Mouse (Mus musculus) thymus, postnatal 0 days (tissue): ENCODE results near the gene Tmem41b. TPM values are rescaled to one million over a fixed set of nuclear protein-coding genes. Genes with fewer than 3 reads are reported as not detected.

ENCODE experiments used
- DNase-seq: peaks from one replicate; pipeline ENCODE4 v3.0.0-alpha.2; 2015; ENCODE audit warnings: low spot score
- polyA plus RNA-seq: library from polyadenylated mRNA; unstranded; fragments of >200 nt; fragmentation: Nextera tagmentation; extraction: Ambion mirVana; gene quantifications from 2 replicates; pipeline ENCODE4 v1.2.1, GENCODE M21; 2015

Tmem41b gene
- polyA plus RNA-seq, 1 experiment from 2014 or later: 48.8 TPM

DNA sequence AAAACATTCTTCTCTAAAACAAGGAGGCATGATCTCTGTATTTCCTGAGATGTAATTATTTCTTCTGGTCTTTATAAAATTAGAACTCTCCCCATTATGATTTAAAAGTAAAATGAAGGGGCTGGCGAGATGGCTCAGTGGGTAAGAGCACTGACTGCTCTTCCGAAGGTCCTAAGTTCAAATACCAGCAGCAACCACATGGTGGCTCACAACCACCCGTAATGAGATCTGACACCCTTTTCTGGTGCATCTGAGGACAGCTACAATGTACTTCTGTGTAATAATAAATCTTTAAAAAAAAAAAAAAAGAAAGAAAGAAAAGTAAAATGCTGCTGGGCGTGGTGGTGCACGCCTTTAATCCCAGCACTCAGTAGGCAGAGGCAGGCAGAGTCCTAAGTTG lies 9.6 kb downstream of the Tmem41b start:
- peak; percentile 33 for DNase-seq

DNA sequence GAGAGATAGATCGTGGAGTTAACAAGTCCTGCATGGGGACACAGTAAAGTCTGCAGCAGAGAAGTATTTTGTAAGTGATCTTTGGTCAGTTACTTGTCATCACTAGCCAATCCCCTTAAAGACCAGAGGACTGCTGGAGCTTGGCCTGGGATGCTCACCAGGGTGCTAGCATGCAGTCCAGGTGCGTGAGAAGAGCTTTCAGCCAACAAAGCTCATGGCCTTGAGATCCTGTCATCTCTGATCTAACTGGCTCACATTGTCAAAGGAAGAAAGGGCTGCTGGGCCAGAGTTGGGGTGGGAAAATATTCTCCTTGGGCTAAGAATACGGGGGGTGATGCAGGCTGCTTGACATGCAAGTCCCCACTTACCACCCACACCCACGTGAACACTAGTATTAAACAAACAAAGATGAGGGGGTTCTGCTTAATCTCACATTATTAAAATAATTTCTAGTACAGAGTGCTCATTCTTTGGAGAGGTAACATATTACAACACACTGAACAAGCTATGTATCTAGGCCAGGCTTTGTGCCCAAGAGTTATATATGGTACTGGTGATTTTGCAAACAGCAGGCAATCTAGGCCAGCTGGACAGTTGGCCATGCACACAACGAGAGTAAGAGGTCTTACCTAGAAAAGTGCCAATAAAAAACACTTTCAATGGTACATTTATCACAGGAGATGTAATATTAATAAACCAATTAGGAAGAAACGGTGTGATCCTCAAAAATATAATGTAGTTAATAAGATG lies 10.6 kb downstream of the Tmem41b start:
- no peak for DNase-seq

DNA sequence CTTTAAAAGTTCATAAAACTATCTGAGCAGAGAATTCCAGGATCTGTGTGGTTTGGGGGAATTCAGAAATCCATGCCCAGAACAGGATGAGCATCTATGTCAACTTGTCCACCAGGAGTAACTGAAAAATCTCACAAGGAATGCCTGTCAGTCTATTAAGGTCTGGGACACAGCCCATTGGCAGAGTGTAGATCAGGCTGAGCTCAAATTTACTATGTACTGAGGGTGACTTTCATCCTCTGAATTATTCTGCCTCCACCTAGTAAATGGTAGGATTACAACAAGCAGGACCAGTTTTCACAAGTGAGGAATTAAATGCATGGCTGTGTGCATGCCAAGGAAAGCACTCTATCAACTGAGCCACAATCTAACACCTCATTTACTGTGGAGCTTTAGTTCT lies 17.2 kb downstream of the Tmem41b start:
- DNase-seq: no peak

DNA sequence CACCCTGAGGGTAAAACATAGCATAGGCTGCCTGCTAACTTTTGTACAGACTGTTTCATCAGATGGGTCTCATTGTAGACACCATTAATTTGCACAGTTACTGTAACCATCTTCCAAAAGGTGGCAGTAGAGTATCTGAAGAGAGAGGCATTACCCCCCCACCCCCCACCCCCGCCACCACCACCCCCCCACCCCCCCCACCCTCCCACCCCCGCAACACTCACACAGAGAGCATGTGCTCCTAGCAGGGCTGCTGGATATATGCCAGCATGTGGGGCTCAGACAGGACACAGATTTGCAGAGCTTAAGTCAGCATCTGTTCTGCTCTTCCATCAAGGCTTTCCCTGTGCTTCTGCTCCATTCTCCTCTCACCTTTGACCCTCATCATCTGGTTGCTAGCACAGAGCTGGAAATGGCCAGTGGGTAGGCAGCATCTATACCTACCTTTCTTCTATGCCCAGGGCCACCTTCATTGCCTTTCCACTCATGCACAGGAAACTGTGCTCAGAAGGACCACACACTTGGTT lies 17.7 kb downstream of the Tmem41b start:
- DNase-seq: no peak

DNA sequence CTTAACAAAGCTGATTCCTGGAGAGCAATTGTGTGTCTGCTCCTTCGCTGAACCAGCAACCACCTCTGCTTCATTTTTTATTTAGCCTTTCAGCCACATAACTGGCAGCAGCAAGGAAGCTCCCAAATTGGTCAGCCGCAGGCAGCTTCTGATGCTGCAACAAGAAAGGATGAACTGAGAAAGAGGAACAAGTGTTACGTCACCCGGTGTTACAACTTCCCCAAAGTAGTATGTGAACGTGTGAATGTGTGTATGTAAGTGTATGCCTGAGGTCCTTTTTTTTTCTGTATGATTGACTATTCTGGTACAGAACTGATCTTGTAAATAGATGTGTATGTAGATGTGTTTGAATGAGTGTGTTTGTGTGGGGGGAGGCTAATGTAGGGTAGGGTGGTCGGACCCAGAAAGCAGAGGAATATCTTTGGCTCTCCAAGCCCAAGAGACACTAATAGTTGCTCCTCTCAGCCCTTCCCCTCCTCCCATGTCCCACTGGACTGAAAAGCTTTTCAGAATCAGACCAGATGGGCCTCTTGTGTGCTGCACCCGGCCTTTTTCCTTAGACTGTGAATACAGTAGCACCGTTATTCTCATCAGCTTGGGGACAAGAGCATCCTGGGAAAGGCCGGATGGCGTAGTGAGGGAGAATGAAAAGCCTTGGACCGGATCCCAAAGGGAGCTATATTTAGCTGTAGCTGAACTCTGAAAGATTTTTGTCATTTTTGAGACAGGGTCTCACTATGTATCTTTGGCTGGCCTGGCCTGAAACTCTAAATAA lies 18.7 kb downstream of the Tmem41b start:
- DNase-seq: no peak

DNA sequence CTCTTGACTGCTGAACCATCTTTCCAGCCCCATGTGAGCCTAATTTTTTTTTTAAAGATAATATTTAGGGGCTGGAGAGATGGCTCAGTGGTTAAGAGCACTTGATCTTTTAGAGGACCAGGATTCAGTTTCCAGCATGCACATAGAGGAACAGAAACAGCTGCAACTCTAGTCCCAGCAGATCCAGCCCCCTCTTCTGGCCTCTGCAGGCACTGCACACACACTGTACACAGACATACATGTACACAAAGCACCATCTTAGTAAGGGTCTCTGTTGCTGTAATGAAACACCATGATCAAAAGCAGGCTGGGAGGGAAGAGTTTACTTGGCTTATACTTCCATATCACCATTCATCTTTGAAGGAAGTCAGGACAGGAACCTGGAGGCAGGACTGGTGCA lies 21.1 kb downstream of the Tmem41b start:
- DNase-seq: no peak

DNA sequence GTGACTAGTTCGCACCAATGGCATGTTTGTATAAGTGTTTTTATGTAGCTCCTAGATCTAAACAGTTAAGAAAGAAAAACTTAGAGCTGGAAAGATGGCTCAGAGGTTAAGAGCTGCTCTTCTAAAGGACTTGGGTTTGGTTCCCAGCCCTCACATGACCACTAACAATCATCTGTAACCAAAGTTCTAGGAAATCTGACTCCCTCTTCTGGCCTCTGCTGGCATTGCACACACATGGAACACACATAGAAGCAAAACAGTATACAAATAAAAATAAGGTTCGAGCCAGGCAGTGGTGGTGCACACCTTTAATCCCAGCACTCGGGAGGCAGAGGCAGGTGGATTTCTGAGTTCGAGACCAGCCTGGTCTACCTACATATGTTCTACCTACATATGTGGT lies 23.0 kb downstream of the Tmem41b start:
- no peak for DNase-seq

DNA sequence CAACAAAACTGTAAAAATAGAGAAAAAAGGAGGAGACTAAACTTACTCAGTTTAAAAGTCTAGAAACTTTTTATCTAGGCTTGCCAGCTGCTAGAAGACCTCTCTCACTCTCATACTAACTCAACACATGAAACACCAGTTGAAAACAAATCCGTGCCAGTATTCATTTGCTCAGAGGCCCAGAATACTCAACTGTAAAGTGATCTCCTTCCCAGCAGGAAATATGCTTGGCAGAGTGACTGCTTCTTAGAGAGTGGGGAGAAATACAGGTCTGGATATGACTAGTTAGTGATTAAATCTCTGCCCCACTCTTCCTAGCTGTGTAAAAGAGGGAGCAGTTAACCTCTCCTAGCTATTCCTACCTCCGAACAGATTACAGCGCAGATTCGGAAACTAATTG lies 24.1 kb downstream of the Tmem41b start:
- DNase-seq: no peak

DNA sequence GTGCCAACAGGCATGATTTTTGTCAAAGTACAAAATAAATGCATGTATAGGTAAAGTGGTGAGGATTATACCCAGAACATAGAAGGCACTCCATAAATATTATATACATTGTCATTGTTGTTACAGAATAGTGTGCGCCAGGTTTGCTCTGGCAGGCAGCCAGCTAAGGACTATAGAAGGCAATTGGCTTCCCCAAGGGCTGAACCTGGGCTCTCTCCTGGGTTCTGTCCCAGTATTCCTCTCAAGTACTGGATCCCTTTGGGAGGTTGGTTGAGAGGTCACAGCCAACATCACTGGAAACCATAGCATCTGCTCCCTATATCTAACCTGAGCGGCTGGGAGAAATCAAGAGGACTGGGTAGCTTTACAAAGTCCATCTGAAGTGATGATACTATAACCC lies 25.2 kb downstream of the Tmem41b start:
- no peak for DNase-seq

DNA sequence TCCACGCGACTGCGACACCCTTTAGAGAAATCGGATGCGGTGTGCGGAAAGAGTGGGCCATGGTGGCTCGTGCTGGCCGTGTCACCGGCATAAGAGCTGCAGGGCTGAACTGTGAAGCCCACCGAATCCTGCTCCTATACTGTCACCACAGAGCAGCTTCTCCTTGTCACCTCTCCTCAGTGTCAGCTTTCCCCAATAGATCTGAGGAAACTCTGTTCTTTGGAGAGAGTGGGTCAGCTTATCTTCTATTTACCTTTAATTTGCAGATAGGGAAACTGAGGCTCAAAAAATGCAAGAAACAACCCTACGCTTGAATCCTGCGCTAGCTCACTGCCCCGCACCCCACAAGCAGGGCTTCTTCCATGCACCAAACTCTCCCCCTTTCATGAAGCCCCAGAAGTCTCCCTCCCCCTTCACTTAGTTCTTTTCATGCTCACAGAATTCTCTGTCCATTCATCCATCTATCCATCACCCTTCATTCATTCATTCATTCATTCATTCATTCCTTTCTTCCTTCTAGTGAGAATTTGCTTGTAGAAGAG lies 26.0 kb downstream of the Tmem41b start:
- DNase-seq: no peak

DNA sequence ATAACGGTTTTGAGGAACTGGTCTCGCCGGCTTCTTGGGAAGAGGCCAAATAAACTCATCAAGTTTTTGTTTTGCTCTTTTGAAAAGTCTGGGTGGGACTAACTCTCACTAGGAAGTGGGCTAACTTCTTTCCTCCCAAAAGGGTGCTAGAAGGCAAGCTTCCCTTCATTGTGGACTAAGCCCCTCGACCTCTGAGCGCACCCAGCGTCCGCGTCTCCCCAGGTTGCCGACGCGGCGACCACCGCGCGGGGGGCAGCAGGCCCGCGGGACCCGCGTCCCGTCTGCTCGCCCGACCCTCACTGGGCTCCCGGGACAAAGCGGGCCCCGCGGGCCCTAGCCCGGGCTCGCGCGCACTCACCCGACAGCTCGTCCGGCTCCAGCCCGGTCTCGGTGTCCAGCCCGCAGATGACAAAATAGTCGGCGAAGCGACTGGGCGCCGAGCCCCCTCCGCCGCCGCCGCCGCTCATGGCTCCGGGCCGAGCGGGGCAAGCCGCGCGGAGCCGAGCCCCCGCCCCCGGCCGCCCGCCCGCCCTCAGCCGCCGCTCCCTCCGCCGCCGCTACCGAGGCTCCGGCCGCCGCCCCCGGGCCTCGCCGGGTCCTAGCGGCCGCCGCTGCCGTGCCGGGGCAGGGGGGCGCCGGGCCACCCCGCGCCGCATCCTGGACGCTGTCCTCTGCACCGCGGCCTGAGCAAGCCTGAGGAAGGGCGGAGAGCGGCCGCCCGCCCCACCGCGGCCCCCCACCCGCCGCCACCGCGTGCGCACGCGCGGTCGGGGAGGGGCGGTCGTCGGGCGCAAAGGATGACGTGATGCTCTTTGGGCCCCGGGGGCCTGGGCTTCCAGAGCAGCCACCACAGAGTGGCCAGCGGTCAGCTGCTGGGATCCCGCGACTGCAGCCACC lies 26.8 kb downstream of the Tmem41b start, which contains the start of gene Dennd5a:
Gene Dennd5a, minus strand, starts transcription at position 755 of the 897 bp plus-strand sequence.
- peak; percentile 57 for DNase-seq

DNA sequence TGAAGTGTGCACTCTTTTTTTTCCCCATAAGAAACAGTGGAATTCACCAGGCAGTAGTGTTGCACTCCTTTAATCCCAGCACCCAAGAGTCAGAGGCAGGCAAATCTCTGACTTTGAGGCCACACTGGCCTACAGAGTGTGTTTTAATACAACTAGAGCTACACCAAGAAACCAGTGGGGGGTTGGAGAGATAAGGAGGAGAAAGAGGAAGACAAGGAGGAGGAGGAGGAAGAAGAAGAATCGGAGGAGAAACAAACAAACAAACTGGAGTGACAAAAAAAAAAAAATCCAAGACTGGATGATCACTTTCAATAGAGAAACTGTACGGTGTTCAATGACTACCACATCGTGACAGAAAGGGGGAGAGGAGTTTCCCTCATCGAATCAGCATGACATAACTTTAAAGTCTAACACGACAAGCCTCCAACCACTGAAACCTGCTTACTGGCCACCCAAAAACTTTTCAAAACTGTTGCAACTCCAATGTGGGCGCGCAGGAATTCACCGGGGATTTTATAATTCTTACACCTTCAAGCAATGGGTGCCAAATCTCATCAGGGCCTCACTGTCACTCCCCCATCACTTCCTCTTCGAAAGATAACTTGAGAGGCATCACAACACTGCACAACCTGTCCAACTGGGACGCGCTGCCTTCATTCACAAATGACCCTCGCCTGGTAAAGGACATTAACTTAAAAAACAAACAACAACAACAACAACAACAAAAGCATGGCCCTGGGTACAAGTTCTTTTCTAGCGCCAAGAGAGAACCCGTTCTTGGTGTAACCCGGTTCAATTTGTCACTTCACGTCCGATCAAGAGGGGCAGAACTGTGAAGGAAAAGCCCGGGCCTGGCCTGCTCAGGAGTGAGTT lies 27.6 kb downstream of the Tmem41b start:
- peak; percentile 24 for DNase-seq

DNA sequence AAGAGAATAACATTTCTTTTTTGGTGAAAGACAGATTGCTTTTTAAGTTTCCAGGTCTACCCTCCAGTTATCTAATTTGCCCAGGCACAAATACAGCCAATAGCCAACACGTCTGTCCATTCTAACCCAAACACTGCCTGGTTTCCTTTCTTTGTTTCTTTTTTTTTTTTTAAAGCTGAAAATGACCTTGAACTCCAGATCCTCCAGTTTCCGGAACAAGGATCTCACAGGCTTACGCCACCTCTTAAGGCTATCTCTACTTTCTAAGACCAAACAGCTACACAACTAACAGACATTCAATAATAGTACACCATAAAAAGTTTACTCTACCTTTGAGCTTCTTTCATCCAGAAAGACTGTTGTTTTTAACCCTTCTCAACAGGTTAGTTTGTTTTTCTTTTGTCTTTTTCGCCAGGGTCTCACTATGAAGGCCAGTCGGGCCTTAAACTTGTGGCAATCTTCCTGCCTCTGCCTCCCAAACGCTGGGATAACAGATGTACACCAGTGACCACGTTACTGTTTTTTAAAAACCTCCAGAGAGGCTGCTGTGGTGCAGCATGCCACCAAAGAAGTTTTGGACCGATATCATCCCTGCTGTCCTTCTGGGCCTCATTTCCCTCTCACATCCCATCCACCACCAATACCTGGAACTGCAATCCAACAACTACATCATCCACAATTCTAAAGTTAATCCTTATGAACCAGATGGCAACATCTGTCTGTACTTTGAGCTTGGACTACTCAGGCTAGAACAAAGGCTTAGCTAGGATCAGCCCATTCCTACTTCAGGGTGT lies 28.5 kb downstream of the Tmem41b start:
- no peak for DNase-seq

DNA sequence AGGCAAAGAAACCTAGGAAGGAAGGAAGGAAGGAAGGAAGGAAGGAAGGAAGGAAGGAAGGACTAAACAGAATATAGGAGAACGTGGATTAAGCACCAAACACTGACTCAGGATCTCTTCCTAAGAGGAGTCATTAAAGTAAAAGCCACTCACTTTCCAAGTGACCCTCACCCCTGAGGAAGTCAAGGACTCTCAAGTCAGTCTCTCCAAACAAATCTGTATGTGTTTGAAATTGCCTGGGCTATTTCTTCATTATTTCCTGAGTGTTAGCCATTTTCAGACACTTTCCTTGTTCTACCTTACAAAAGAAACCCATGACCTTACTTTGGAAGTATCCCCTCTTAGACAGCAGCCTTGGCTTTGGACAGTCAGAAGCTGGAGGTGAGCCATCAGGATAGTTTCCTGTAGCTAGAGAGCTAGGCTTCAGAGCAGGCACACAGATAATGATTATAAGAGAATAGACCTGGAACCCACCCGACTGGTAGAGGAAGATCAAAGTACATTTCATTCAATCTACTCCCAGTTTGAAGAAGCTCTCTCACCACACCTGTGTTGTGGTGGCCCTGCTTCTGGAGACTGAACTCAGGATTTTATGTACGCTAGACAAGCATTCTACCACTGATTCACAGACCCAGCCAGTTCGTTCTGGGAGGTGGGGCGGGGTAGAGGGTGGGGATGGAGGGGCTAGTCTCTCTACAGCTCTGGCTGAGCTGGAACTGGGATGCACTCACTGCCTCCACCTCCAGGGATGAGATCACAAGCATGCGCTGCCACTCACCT lies 31.9 kb downstream of the Tmem41b start:
- DNase-seq: no peak

DNA sequence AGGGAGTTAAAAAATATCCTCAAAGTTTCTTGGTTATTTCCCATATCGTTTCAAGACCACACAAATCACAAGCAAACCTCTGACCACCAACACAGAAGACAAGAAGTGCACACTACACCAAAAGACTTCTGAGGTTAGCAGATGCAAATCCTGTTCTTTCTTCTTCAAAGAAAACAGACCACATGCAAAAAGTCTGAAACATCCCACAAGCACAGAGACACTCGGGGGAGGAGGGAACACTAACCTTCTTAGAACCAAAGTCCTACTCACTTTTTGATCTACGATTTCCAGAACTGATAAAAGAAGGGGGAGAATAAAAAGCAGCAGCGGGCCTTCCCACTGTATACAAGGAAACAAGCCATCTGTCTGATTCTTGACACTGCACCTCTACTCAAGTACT lies 35.4 kb downstream of the Tmem41b start:
- peak; percentile 58 for DNase-seq

DNA sequence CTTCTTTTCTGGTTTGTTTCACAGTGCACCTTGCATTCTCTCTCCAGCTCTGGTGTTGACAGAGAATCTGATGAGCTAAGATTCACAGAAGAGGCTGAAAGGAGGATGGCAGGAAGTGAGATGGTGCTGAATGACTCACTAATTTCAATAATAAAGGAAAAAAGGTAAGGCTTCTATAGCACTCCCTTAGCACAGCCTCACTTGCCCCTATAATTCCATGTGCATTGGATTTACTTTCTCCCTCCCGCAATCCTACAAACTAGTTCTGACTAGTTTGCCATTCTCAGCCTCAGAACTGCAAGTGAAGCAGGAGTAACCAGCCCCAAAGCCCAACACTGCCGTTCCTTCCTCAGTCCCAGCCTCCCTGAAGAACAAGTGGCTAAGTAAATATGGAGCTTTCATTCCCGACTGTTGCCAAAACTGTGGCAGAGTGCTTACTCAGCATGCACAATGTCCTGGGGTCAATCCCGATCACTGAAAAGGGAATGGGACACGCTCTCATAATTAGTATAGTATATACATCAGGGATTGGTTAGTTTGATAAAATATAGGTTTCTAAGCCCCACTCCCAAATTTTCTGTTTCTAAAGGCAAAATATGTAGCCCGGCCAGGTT lies 42.2 kb downstream of the Tmem41b start:
- DNase-seq: no peak

DNA sequence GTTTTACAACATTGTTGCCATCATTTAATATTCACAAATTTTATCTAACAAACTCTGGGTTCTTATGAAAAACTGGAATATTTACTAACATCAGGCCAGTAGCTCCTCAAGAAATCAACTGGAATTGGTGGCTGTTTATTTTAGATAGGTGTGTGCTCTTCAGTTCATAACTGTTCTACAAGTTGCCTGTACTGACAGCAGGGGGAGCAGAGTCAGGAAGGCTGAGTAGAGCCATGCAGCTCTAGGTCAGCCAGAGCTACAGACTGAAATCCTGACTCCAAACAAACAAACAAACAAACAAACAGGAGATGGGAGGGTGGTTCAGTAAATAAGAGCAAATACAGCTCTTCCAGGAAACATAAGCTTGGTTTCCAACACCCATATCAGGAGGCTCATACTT lies 57.1 kb downstream of the Tmem41b start:
- no peak for DNase-seq

DNA sequence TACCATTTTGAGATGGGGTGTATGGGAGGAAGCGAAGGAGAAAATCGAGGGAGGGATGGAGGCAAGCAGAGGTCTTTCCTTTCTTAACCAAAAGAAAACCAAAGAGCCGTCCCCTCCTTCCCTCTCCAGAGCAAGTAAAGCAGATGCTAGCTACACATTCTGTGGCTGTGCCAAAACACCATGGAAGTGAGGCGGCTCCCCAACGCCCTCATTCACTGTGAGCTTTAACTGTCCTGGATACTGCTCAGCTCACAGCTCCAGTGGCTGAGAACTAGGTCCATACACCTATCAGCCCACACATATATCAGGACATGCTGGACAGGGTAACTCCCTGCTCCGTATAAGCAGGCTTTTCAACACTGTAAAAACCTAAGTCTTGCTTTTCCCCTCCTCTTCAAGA lies 58.4 kb downstream of the Tmem41b start:
- DNase-seq: no peak
